Mouse (Mus musculus): ENCODE measurements at regions not wholly inside any gene's neighbourhood (a gene's known extent, or its start where the extent isn't known, plus 50 kb on each side); places are given as distances from the start of the nearest gene placed in this dataset.

DNA sequence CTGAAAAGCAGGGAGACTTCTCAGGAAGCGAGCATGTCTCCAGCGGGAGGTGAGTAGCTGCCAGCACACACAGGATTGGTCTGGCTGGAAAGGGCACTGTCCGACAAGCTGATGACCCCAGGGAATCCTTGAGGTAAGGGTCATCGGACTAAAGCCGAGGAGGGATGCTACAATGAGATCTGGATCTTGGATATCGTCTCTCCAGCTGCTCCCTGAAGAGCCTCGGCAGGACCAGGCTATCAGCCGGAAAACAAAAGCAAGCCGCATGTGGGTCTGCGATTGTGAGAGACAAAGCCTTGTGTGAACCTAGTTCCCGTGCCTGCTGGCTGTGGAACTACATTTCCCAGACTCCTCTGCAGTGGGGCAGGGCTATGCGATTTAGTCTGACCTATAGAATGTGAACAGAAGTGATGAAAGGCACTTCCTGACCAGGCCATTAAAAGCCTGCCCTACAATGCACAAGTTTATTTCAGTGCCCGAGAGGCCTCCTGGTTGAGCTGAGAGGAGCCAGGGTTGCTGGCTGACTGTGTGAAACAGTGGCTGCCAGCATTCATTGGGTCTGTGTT lies 66.7 kb upstream of the Slc6a6 start:
- TF ChIP-seq CTCF (IDR thresholded peaks at IDR 0.05; ENCODE audit: insufficient read depth, low read depth, low read length) = no peak
- TF ChIP-seq POLR2A (IDR thresholded peaks at IDR 0.05; ENCODE audit: insufficient read depth, low read depth, low read length) = no peak
